Mouse (Mus musculus): ENCODE data around the gene Ttll11. TPM values are rescaled to one million over a fixed set of nuclear protein-coding genes. Genes with fewer than 3 reads are reported as not detected.

Ttll11 gene
- polyA plus RNA-seq, 1 experiment from 2014 or later = 2.4 TPM

DNA sequence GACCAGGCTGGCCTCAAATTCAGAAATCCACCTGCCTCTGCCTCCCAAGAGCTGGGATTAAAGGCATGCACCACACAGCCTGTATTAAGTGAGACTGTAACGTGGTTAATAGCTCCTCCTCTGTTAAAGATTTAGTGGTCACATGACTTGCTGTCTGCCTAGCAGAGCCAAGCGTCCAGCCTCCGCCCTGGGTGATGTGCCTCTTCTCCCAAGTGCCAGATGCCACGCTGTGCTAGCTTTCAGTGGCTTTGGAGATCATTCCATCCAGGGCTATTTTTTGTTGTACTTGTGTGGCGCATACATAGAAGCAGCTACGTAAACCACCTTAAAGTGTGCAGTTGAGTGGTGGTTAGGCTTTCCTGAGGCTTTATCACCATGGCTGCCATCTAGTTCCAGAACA, 180.6 kb downstream of the Ttll11 start:
- H3K36me3 ChIP-seq (ENCODE audit: control insufficient read depth, insufficient read depth, low read length) = no peaks in the 10 kb centered on the region
- H3K4me3 ChIP-seq (ENCODE audit: low read depth, low read length) = no peak overlapping the region
- no peaks in the 10 kb centered on the region for H3K4me1 ChIP-seq (ENCODE audit: control insufficient read depth, insufficient read depth, low read length)
- no peaks in the 10 kb centered on the region for H3K9me3 ChIP-seq (replicated peaks; ENCODE audit: control insufficient read depth, low read length)
- no peak overlapping the region for H3K27ac ChIP-seq (ENCODE audit: low read depth, low read length)
- ATAC-seq = no peak
- DNase-seq (ENCODE audit: low spot score) = no peak
- 77% methylated on average over 6 of the region's 6 CpGs for WGBS
- no peaks in the 10 kb centered on the region for H3K27me3 ChIP-seq (replicated peaks; ENCODE audit: control insufficient read depth, insufficient read depth, low read length)
- H3K9ac ChIP-seq (ENCODE audit: low read length) = no peak overlapping the region
- no peak overlapping the region for H3K4me2 ChIP-seq (ENCODE audit: low read length)

DNA sequence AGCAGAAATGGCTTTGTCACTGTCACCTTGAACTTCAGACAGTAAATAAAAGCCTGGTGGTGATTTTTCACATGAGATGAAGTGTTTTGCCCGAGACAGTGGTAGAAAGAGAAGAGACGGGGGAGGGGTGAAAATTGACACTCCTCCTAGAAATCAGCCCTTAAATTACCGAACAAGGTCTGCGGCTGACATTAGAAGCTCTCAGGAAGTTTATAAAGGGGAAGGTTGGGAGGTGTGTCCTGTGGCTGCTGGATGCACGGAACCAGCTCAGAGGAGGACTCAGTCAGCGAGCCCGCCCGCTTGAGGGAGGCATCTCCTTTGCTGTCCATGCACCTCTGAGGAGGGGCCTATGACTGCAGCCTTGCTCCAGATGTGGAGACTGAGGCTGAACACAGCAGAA, 181.7 kb downstream of the Ttll11 start:
- Histone ChIP-seq H3K9ac (ENCODE audit: low read length) (no peak overlapping the region), H3K27ac (ENCODE audit: low read depth, low read length) (no peak overlapping the region), H3K9me3 (replicated peaks; ENCODE audit: control insufficient read depth, low read length) (no peaks in the 10 kb centered on the region), H3K4me1 (ENCODE audit: control insufficient read depth, insufficient read depth, low read length) (no peaks in the 10 kb centered on the region), H3K36me3 (ENCODE audit: control insufficient read depth, insufficient read depth, low read length) (no peaks in the 10 kb centered on the region), H3K27me3 (replicated peaks; ENCODE audit: control insufficient read depth, insufficient read depth, low read length) (no peaks in the 10 kb centered on the region), H3K4me2 (ENCODE audit: low read length) (no peak overlapping the region), H3K4me3 (ENCODE audit: low read depth, low read length) (no peak overlapping the region)
- no peak for ATAC-seq
- no peak for DNase-seq (ENCODE audit: low spot score)
- 80% methylated on average over 8 of the region's 8 CpGs for WGBS

DNA sequence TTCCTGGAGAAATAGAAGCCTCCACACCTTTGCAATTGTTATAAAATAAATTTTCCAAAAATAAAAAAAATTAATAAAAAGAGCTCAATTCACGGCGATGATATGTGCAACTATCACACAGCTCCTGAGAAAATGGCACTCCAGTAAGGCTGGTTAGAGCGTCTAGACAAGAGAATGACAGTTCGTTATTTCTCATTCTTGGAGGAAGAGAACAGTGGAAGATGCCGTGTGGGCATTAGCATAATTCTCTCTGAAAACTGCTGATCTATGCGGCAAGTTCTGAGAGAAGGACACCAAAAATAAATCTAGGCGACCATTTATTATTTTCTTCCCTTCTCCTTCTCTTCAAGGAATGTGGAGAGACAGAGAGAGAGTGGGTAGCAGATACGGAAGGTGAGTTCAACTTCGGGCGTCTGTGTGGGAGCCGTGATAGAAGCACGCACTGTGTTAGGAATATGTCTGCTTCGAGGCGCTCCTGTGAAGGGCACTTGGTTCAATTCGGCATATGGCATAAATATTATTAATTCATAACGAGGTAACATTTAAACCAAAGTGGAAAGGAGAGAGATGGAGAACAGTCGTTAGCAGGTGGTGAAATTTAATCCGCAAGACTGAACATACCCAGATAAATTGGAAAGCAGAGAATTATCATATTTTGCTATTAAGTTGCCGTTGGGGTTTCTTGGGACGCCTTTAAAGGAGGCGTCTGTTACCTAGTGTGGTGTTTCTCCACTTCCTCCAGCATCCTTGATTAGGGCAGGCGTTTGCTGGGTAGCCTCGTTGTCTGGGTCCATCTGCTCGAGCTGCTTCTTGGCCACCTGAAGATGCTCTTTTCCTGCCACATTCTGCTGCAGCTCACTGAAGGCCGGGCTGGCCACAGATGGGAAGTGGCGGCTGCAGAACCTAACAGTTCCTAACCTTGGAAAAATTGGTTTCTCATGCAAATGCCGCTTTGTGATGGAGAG, 190.1 kb downstream of the Ttll11 start:
- DNase-seq (ENCODE audit: low spot score) (peak; percentile 57), ATAC-seq (peak; percentile 80; the same call in 1 of the 2 replicates)
- Histone ChIP-seq H3K9ac (ENCODE audit: low read length) (no peak overlapping the region), H3K9me3 (replicated peaks; ENCODE audit: control insufficient read depth, low read length) (no peaks in the 10 kb centered on the region), H3K27ac (ENCODE audit: low read depth, low read length) (0 out of 2 replicates have a peak overlapping the region, but pooled peaks have one; percentile 39), H3K4me1 (ENCODE audit: control insufficient read depth, insufficient read depth, low read length) (peaks cover 3% of the 10 kb centered on the region; the same call in 1 of the 2 replicates), H3K4me2 (ENCODE audit: low read length) (no peak overlapping the region), H3K36me3 (ENCODE audit: control insufficient read depth, insufficient read depth, low read length) (no peaks in the 10 kb centered on the region), H3K27me3 (replicated peaks; ENCODE audit: control insufficient read depth, insufficient read depth, low read length) (no peaks in the 10 kb centered on the region), H3K4me3 (ENCODE audit: low read depth, low read length) (no peak overlapping the region)
- WGBS = 62% methylated on average over 27 of the region's 27 CpGs

- DNase-seq (ENCODE audit: low spot score) (no peak), ATAC-seq (no peak)
- Histone ChIP-seq H3K4me2 (ENCODE audit: low read length) (no peak overlapping the region), H3K9me3 (replicated peaks; ENCODE audit: control insufficient read depth, low read length) (no peaks in the 10 kb centered on the region), H3K4me1 (ENCODE audit: control insufficient read depth, insufficient read depth, low read length) (peaks cover 3% of the 10 kb centered on the region; the same call in 1 of the 2 replicates), H3K4me3 (ENCODE audit: low read depth, low read length) (no peak overlapping the region), H3K27ac (ENCODE audit: low read depth, low read length) (no peak overlapping the region), H3K27me3 (replicated peaks; ENCODE audit: control insufficient read depth, insufficient read depth, low read length) (no peaks in the 10 kb centered on the region), H3K36me3 (ENCODE audit: control insufficient read depth, insufficient read depth, low read length) (no peaks in the 10 kb centered on the region), H3K9ac (ENCODE audit: low read length) (no peak overlapping the region)
- WGBS = 87% methylated on average over 7 of the region's 7 CpGs
Observed at GRCm38 (mm10) chr2:35785877-35786276, 193.8 kb downstream of the Ttll11 start.

- H3K4me1 ChIP-seq (ENCODE audit: control insufficient read depth, insufficient read depth, low read length) = no peaks in the 10 kb centered on the region
- ATAC-seq (peak; percentile 42), DNase-seq (ENCODE audit: low spot score) (no peak)
Observed at GRCm38 (mm10) chr2:35783368-35783767, 196.3 kb downstream of the Ttll11 start.

GRCm38 (mm10) chr2:35779266-35779665, 200.4 kb downstream of the Ttll11 start:
- no peak overlapping the region for H3K4me3 ChIP-seq (ENCODE audit: low read depth, low read length)
- no peak overlapping the region for H3K4me2 ChIP-seq (ENCODE audit: low read length)
- no peak overlapping the region for H3K9ac ChIP-seq (ENCODE audit: low read length)
- DNase-seq (ENCODE audit: low spot score) (no peak), ATAC-seq (no peak)
- no peaks in the 10 kb centered on the region for H3K36me3 ChIP-seq (ENCODE audit: control insufficient read depth, insufficient read depth, low read length)
- H3K27ac ChIP-seq (ENCODE audit: low read depth, low read length) = no peak overlapping the region
- no peaks in the 10 kb centered on the region for H3K9me3 ChIP-seq (replicated peaks; ENCODE audit: control insufficient read depth, low read length)
- H3K27me3 ChIP-seq (replicated peaks; ENCODE audit: control insufficient read depth, insufficient read depth, low read length) = no peaks in the 10 kb centered on the region
- 94% methylated on average over 5 of the region's 5 CpGs for WGBS
- H3K4me1 ChIP-seq (ENCODE audit: control insufficient read depth, insufficient read depth, low read length) = no peaks in the 10 kb centered on the region

More at GRCm38 (mm10) chr2:35783368-35783767, 196.3 kb downstream of the Ttll11 start:
- no peak overlapping the region for H3K27ac ChIP-seq (ENCODE audit: low read depth, low read length)
- no peak overlapping the region for H3K9ac ChIP-seq (ENCODE audit: low read length)
- WGBS = 48% methylated on average over 10 of the region's 10 CpGs
- H3K27me3 ChIP-seq (replicated peaks; ENCODE audit: control insufficient read depth, insufficient read depth, low read length) = no peaks in the 10 kb centered on the region
- no peak overlapping the region for H3K4me2 ChIP-seq (ENCODE audit: low read length)
- no peak overlapping the region for H3K4me3 ChIP-seq (ENCODE audit: low read depth, low read length)
- no peaks in the 10 kb centered on the region for H3K36me3 ChIP-seq (ENCODE audit: control insufficient read depth, insufficient read depth, low read length)
- H3K9me3 ChIP-seq (replicated peaks; ENCODE audit: control insufficient read depth, low read length) = no peaks in the 10 kb centered on the region

GRCm38 (mm10) chr2:35776935-35777334, 202.8 kb downstream of the Ttll11 start:
- Histone ChIP-seq H3K4me3 (ENCODE audit: low read depth, low read length) (no peak overlapping the region), H3K9me3 (replicated peaks; ENCODE audit: control insufficient read depth, low read length) (no peaks in the 10 kb centered on the region), H3K9ac (ENCODE audit: low read length) (no peak overlapping the region), H3K36me3 (ENCODE audit: control insufficient read depth, insufficient read depth, low read length) (no peaks in the 10 kb centered on the region), H3K4me1 (ENCODE audit: control insufficient read depth, insufficient read depth, low read length) (no peaks in the 10 kb centered on the region), H3K27ac (ENCODE audit: low read depth, low read length) (no peak overlapping the region), H3K4me2 (ENCODE audit: low read length) (no peak overlapping the region), H3K27me3 (replicated peaks; ENCODE audit: control insufficient read depth, insufficient read depth, low read length) (no peaks in the 10 kb centered on the region)
- ATAC-seq (no peak), DNase-seq (ENCODE audit: low spot score) (no peak)
- WGBS = 90% methylated on average over 9 of the region's 9 CpGs

DNA sequence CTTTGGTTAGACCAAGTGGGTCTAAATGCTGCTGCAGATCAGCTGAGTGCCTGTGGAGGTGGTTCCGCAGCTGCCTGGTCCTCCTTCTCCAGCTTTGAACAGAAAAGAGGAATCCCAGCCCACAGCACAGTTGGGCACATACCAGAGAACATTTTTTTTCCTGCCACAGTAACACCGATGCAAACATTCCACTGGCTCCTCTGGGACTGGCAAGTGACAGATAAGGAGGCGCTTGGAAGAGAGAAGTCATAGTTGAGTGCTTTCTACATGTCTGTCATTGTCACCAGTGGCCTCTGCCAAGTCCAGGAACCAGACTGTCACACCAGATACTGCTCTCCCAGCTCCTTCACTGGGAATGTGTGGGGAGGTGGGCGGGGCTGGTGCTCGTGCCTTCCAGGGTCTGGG, 204.1 kb downstream of the Ttll11 start:
- Histone ChIP-seq H3K9me3 (replicated peaks; ENCODE audit: control insufficient read depth, low read length) (no peaks in the 10 kb centered on the region), H3K9ac (ENCODE audit: low read length) (no peak overlapping the region), H3K4me3 (ENCODE audit: low read depth, low read length) (no peak overlapping the region), H3K36me3 (ENCODE audit: control insufficient read depth, insufficient read depth, low read length) (no peaks in the 10 kb centered on the region), H3K27ac (ENCODE audit: low read depth, low read length) (no peak overlapping the region), H3K4me2 (ENCODE audit: low read length) (no peak overlapping the region), H3K4me1 (ENCODE audit: control insufficient read depth, insufficient read depth, low read length) (no peaks in the 10 kb centered on the region), H3K27me3 (replicated peaks; ENCODE audit: control insufficient read depth, insufficient read depth, low read length) (no peaks in the 10 kb centered on the region)
- ATAC-seq = no peak
- WGBS = 74% methylated on average over 5 of the region's 5 CpGs
- no peak for DNase-seq (ENCODE audit: low spot score)

- DNase-seq (ENCODE audit: low spot score) (no peak), ATAC-seq (no peak)
- no peak overlapping the region for H3K4me3 ChIP-seq (ENCODE audit: low read depth, low read length)
- H3K36me3 ChIP-seq (ENCODE audit: control insufficient read depth, insufficient read depth, low read length) = no peaks in the 10 kb centered on the region
- no peak overlapping the region for H3K27ac ChIP-seq (ENCODE audit: low read depth, low read length)
- H3K4me1 ChIP-seq (ENCODE audit: control insufficient read depth, insufficient read depth, low read length) = peaks cover 9% of the 10 kb centered on the region
- H3K4me2 ChIP-seq (ENCODE audit: low read length) = no peak overlapping the region
- WGBS = 84% methylated on average over 2 of the region's 2 CpGs
- no peaks in the 10 kb centered on the region for H3K27me3 ChIP-seq (replicated peaks; ENCODE audit: control insufficient read depth, insufficient read depth, low read length)
- no peaks in the 10 kb centered on the region for H3K9me3 ChIP-seq (replicated peaks; ENCODE audit: control insufficient read depth, low read length)
- no peak overlapping the region for H3K9ac ChIP-seq (ENCODE audit: low read length)
Observed at GRCm38 (mm10) chr2:35770541-35770940, 209.2 kb downstream of the Ttll11 start.
